Mouse (Mus musculus): ENCODE data around the gene Crlf1. TPM values are rescaled to one million over a fixed set of nuclear protein-coding genes. Genes with fewer than 3 reads are reported as not detected.

Crlf1 gene
- polyA plus RNA-seq, 1 experiment = 2.1 TPM

DNA sequence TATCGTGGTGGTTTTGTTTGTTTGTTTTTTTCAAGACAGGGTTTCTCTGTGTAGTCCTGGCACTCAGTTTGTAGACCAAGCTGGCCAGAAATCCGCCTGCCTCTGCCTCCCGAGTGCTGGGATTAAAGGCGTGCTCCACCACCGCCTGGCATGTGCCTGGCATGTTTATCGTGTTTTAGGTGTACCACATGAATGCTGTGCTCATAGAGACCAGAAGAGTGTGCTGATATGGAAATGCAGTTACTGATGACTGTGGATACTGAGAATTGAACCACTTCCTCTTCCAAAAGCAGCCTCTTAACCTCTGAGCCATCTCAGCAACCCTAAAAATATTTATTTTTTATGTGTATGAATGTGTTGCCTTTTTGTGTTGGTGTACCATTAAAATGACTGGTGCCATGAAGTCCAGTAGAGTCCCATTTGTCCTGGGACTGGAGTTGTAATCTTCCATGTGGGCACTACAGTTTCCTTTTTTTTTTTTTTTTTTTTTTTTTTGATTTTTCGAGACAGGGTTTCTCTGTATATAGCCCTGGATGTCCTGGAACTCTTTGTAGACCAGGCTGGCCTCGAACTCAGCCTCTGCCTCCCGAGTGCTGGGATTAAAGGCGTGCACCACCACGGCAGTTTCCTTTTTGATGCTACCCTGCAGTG, 19.4 kb downstream of the Crlf1 start:
- Histone ChIP-seq H3K27ac (ENCODE audit: insufficient read depth, low read length) (no peak overlapping the region), H3K4me3 (ENCODE audit: insufficient read depth, low read length) (no peak overlapping the region), H3K4me1 (ENCODE audit: control insufficient read depth, insufficient read depth, low read length) (peaks cover 6% of the 10 kb centered on the region)
- TF ChIP-seq POLR2A (IDR thresholded peaks at IDR 0.05; ENCODE audit: extremely low read depth, insufficient read depth, low read length) = no peak

DNA sequence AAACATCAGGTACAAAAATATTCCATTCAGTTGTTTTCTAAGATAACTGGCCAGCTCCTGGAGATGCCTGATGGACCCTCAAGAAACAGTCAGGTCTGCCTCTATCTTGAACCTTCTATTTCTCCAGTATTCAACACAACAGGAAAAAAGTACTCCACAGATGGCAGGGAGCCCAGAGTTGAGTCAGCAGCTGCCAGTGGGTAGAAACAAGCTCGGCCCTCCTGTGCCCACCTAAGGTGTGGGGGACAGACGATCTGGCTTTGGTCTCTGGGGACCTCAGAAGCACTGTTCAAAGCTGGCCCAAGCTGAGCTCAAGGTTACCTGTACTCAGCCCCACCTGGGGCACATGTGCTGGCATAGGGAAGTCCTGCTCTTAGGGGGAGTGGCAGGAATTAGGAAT, 20.5 kb downstream of the Crlf1 start:
- H3K4me1 ChIP-seq (ENCODE audit: control insufficient read depth, insufficient read depth, low read length) = peaks cover 6% of the 10 kb centered on the region
- TF ChIP-seq POLR2A (IDR thresholded peaks at IDR 0.05; ENCODE audit: extremely low read depth, insufficient read depth, low read length) (no peak), CTCF (IDR thresholded peaks at IDR 0.05; ENCODE audit: extremely low read depth, insufficient read depth, low read length) (no peak)
- H3K27ac ChIP-seq (ENCODE audit: insufficient read depth, low read length) = no peak overlapping the region
- H3K4me3 ChIP-seq (ENCODE audit: insufficient read depth, low read length) = no peak overlapping the region

DNA sequence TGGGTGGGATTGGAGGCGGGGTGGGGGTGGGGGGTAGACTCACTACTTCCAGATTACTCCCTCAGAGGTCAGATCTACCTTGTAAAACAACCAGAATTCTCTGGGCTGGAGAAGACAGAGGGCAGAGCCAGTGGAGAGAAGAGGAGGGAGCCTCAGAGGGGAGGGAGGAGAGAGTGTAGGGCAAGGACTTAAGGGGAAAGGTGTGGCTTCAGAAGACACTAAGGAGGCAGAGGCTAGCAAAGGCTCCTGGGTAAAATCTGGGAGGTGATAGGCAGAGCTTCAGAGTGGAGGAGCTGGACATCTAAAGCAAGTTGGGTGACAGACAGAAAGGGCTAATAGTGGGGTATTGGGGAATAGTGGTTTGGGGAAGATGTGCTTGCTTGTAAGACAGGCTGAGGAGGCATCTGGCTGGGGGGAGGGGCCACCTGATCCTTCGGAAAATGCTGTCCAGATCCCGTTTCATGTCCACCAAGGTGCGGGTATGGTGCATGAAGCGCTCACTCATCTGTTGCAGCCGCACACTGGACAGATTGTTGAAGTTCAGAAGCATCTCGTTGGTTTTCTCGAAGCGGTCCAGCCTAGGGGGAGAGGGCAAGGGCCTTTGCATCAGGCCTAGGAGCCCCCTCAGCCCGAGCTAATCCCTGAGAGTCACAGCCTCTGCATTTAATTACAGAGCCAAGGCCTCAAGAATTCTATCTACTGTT, 25.1 kb downstream of the Crlf1 start:
- TF ChIP-seq POLR2A (IDR thresholded peaks at IDR 0.05; ENCODE audit: extremely low read depth, insufficient read depth, low read length) (no peak), CTCF (IDR thresholded peaks at IDR 0.05; ENCODE audit: extremely low read depth, insufficient read depth, low read length) (no peak)
- Histone ChIP-seq H3K4me1 (ENCODE audit: control insufficient read depth, insufficient read depth, low read length) (peaks cover 1% of the 10 kb centered on the region; the same call in 1 of the 2 replicates), H3K4me3 (ENCODE audit: insufficient read depth, low read length) (no peak overlapping the region), H3K27ac (ENCODE audit: insufficient read depth, low read length) (no peak overlapping the region)

DNA sequence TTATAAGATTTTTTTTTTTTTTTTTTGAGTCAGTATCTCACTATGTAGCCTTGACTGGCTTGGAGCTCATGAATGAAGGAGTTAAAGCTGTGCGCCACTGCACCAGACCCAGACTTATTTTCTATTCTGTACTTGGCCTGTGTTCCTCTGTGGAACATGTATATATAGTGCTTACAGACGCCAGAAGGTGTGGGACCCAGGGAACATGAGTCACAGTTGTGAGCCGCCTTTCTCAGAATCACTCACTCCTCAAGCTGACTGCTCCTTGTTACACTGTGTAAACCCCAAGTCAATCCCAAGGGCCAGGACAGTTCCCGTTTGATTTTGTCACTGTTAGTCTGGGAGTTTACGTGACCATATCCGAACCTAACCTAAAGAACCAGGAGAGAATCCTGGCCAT, 26.1 kb downstream of the Crlf1 start:
- TF ChIP-seq POLR2A (IDR thresholded peaks at IDR 0.05; ENCODE audit: extremely low read depth, insufficient read depth, low read length) (no peak), CTCF (IDR thresholded peaks at IDR 0.05; ENCODE audit: extremely low read depth, insufficient read depth, low read length) (no peak)
- no peak overlapping the region for H3K27ac ChIP-seq (ENCODE audit: insufficient read depth, low read length)
- no peak overlapping the region for H3K4me3 ChIP-seq (ENCODE audit: insufficient read depth, low read length)
- peaks cover 1% of the 10 kb centered on the region; the same call in 1 of the 2 replicates for H3K4me1 ChIP-seq (ENCODE audit: control insufficient read depth, insufficient read depth, low read length)

DNA sequence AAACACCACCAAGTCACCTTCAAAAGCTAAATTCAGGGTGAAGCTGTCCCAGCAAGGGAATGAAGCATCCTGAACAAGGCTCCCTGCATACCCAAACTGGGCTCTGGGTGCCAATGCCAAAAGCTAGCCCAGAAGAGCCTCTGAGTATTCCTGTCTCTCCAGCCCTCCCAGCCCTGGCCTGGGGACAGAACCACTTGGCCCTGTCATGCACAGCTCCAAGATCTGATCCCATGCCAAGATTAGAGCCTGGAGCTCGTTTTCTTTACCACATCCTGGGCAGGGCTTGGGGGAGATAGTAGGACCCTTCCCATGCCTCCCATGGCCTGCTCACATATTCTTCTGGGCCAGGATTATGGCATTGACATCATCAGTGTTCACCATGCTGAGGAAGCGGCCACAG, 26.6 kb downstream of the Crlf1 start:
- TF ChIP-seq POLR2A (IDR thresholded peaks at IDR 0.05; ENCODE audit: extremely low read depth, insufficient read depth, low read length) = no peak
- no peak for TF ChIP-seq CTCF (IDR thresholded peaks at IDR 0.05; ENCODE audit: extremely low read depth, insufficient read depth, low read length)
- Histone ChIP-seq H3K27ac (ENCODE audit: insufficient read depth, low read length) (no peak overlapping the region), H3K4me1 (ENCODE audit: control insufficient read depth, insufficient read depth, low read length) (peaks cover 1% of the 10 kb centered on the region; the same call in 1 of the 2 replicates), H3K4me3 (ENCODE audit: insufficient read depth, low read length) (no peak overlapping the region)

DNA sequence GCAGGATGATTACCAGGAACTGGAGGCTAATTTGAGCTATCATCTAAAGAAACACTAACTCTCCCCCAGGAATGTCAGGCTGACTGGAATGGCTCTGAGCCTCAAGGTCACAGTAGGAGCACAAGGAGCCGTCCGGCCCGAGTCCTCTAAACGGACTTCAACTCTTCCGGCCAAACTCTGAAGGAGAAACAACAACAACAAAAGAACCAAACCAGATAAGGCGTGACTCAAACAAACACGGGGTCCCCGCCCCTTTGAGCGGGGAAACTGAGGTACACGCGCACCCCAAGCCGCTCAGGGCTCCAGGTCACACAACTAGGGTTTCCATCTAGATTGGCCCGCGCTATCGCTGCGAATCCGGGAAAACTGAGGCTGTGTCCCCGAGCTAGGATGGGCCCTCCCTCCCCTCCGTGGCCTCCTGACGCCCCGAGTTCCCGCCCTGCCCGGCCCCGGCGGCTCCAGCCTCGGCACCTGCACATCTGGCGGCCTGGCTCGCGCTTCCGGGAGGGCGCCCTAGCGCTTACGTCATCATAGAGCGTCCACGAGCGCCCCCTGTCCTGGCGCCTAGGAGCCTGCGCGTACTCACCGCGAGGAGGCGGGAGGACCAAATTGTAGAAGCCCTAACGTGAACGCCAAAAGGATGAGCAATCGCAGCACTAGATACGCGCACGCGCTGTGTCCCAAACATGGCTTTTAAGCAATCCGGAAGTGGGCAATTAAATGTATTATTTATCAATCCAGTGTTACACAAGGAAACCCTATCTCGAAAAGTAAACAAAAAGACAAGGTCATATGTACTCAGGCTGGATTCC, 29.8 kb downstream of the Crlf1 start:
- H3K27ac ChIP-seq (ENCODE audit: insufficient read depth, low read length) = peak overlapping the region; percentile 36
- TF ChIP-seq POLR2A (IDR thresholded peaks at IDR 0.05; ENCODE audit: extremely low read depth, insufficient read depth, low read length) (peak; percentile 55; the same call in 1 of the 2 replicates), CTCF (IDR thresholded peaks at IDR 0.05; ENCODE audit: extremely low read depth, insufficient read depth, low read length) (0 out of 2 replicates have a peak, but pooled peaks have one; percentile 27)

DNA sequence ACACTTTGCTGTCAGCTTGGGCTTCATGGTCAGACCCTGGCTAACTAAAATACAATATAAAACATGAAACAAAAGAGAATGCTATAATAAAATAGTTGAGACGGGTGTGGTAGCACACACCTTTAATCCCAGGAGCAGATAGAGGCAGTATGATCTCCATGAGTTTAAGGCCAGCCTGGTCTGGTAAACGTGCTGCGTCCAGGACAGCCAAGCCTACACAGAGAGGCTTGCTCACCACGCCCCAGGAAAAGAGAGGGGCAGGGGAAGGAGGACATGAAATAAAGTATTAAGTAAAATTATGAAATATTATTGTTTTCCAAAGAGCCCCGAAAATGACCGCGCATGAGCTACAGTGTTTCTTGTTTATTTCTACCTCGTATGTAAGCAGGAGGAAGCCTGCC, 34.2 kb downstream of the Crlf1 start:
- H3K27ac ChIP-seq (ENCODE audit: insufficient read depth, low read length) = no peak overlapping the region
- H3K4me3 ChIP-seq (ENCODE audit: insufficient read depth, low read length) = peak overlapping the region; percentile 57
- H3K4me1 ChIP-seq (ENCODE audit: control insufficient read depth, insufficient read depth, low read length) = peaks cover 8% of the 10 kb centered on the region
- TF ChIP-seq POLR2A (IDR thresholded peaks at IDR 0.05; ENCODE audit: extremely low read depth, insufficient read depth, low read length) (no peak), CTCF (IDR thresholded peaks at IDR 0.05; ENCODE audit: extremely low read depth, insufficient read depth, low read length) (no peak)

More for the DNA sequence above, 29.8 kb downstream of the Crlf1 start:
- H3K4me3 ChIP-seq (ENCODE audit: insufficient read depth, low read length) = peak overlapping the region; percentile 70
- H3K4me1 ChIP-seq (ENCODE audit: control insufficient read depth, insufficient read depth, low read length) = peaks cover 3% of the 10 kb centered on the region; the same call in 1 of the 2 replicates

DNA sequence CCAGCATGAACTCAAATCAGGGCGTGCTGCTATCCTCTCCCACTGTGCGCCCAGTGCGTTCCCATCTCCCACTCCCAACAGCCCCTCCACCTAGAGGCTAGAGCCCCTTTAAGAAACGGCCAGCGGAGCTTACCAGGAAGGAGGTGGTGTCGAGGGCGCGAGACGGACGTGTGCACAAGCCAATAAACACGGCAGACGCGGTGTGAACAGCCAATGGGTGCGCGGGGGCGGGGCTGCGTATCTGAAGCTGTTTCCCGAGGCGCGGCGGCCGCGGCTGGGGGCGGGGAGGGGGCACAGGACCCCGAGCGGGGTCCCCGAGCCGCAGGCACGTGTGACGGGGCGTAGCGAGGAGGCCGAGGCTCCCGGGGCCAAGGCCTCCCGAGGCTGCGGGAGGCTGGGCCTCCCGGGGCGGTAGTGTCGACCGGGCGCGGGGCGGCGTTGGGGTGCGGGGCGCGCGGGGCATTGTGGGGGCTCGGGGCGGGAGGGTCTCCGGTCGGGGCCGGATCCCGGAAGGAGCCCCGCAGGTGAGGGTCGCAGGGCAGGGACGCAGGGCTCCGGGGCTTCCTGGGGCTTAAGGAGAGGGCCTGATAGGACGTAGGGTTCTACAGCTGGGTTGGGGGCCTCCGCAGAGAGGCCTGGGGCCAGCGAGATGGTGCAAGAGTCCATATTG, 34.7 kb downstream of the Crlf1 start, which contains the start of the genes Fkbp8 and Kxd1:
Gene Fkbp8 (plus strand): TSS at position 213 of the 670 bp plus-strand sequence.
Gene Kxd1 (minus strand): TSS at position 445 of the 670 bp plus-strand sequence.
- H3K27ac ChIP-seq (ENCODE audit: insufficient read depth, low read length) = peak within 1 kb of the TSS; percentile 69
- peak within 1 kb of the TSS; percentile 57 for H3K4me3 ChIP-seq (ENCODE audit: insufficient read depth, low read length)
- peaks cover 7% of the 10 kb centered on the region; the same call in 1 of the 2 replicates for H3K4me1 ChIP-seq (ENCODE audit: control insufficient read depth, insufficient read depth, low read length)
- no peak for TF ChIP-seq CTCF (IDR thresholded peaks at IDR 0.05; ENCODE audit: extremely low read depth, insufficient read depth, low read length)
- peak; percentile 85 for TF ChIP-seq POLR2A (IDR thresholded peaks at IDR 0.05; ENCODE audit: extremely low read depth, insufficient read depth, low read length)
